Mouse (Mus musculus) kidney, adult 18-20 months (tissue): ENCODE results near the gene Kcnj11.

Experiments used
- DNase-seq: peaks from one replicate; pipeline ENCODE4 v3.0.0; 2021

Kcnj11 gene

GRCm38 (mm10) chr7:46044106-46044505 lies 56.5 kb downstream of the Kcnj11 start:
- no peak for DNase-seq
